ENCODE assay signal across 8 mouse cellular contexts in the genomic region with DNA sequence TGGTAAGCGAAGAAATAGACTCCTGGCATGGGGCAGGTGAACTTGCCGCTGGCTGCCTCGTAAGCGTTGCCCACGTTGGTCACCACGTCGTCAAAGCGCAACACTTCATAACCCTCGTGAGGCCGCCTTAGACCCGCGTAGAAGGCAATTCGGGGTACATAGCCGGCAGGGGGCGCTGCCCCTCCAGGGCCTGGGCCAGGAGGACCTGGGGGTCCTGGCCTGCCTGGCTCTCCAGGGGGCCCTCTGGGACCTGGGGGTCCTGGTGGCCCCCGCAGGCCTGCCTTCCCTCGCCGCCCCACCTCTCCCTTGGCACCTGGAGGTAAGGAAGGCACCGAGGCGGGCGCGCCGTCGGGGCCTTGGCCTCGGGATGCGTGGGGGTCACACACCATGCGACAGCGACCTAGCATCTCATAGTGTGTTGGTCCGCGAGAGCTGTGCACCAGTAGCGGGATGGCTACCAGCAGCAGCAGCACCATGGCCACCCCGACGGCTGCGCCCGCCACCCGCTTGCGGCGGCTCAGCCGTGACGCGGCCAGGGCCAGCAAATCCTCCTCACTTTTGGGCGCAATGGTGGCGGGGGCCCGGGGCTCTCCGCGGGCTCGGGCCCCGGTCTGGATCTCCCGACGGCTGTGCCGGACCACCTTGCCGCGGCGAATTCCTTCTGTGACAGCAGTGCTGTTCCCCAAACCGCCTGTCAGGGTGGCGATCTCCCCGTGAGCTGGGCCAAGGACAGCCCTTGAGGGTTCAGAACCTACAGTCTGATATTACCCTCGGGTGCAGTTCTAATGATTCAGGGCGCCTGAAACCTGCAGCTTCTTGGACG. TPM values are rescaled to one million over a fixed set of nuclear protein-coding genes. Genes with fewer than 3 reads are reported as not detected.
A peak's percentile ranks its signal among the peaks of the same experiment; 100 is the strongest.
DNase-seq lines count a peak whose midpoint lies in the region; ATAC-seq lines count a peak whose summit lies in the region.

Gene C1ql4 (minus strand): TSS at position 565 of the 823 bp plus-strand sequence.

- peaks cover 99% of the 10 kb centered on the region for H3K27me3 ChIP-seq in forebrain, embryonic 12.5 days
- peaks cover 82% of the 10 kb centered on the region for H3K27me3 ChIP-seq in limb, embryonic 11.5 days (ENCODE audit: control insufficient read depth, insufficient read depth, low read length)

- H3K27ac ChIP-seq in forebrain, embryonic 12.5 days = no peak within 1 kb of the TSS
- no peak within 1 kb of the TSS for H3K27ac ChIP-seq in limb, embryonic 11.5 days (replicated peaks; ENCODE audit: low read depth, low read length)

- 8% methylated on average over 60 of the region's 60 CpGs for WGBS in forebrain, embryonic 12.5 days
- 6% methylated on average over 60 of the region's 60 CpGs for WGBS in limb, embryonic 11.5 days

- intact Hi-C loops in left cerebral cortex, postnatal 25 days (cut with DNase I) = no loop called here

- H3K9me3 ChIP-seq in forebrain, embryonic 12.5 days = no peaks in the 10 kb centered on the region
- H3K9me3 ChIP-seq in limb, embryonic 11.5 days (ENCODE audit: control insufficient read depth, low read length) = no peaks in the 10 kb centered on the region

- H3K4me1 ChIP-seq in forebrain, embryonic 12.5 days = peaks cover 50% of the 10 kb centered on the region
- peaks cover 4% of the 10 kb centered on the region; the same call in 1 of the 2 replicates for H3K4me1 ChIP-seq in limb, embryonic 11.5 days (ENCODE audit: control insufficient read depth, insufficient read depth, low read length)

- peak within 1 kb of the TSS; percentile 46 for H3K4me2 ChIP-seq in forebrain, embryonic 12.5 days
- H3K4me2 ChIP-seq in limb, embryonic 11.5 days (ENCODE audit: low read depth, severe bottlenecking) = peak within 1 kb of the TSS; percentile 24

- peak within 1 kb of the TSS; percentile 27 for H3K4me3 ChIP-seq in forebrain, embryonic 12.5 days (replicated peaks)
- peak within 1 kb of the TSS; percentile 5; the same call in 1 of the 2 replicates for H3K4me3 ChIP-seq in limb, embryonic 11.5 days (ENCODE audit: low read depth, low read length)

- DNase-seq in ovary, postnatal 36 days (ENCODE audit: low spot score) = peak; percentile 43
- DNase-seq in ovary, postnatal 10 days (ENCODE audit: low spot score) = no peak
- DNase-seq in limb, embryonic 11.5 days (ENCODE audit: low spot score) = peak; percentile 60
- peak; percentile 61 for DNase-seq in neural tube, embryonic 10.5 days (ENCODE audit: extremely low spot score, low spot score)
- DNase-seq in left cerebral cortex, postnatal 25 days (ENCODE audit: low spot score in 2 of 2) = no peak
- no peak for DNase-seq in ovary, adult 18-20 months (ENCODE audit: low spot score)
- no peak for DNase-seq in frontal cortex, postnatal 14 days (ENCODE audit: low spot score in 2 of 2)

- ATAC-seq in forebrain, embryonic 12.5 days (ENCODE audit: low FRiP score) = no peak
- ATAC-seq in limb, embryonic 11.5 days (ENCODE audit: insufficient number of reproducible peaks, low FRiP score, low TSS enrichment, low read depth) = 0 out of 2 replicates have a peak, but pooled peaks have one; percentile 5

- peak within 1 kb of the TSS; percentile 40 for H3K9ac ChIP-seq in forebrain, embryonic 12.5 days
- H3K9ac ChIP-seq in limb, embryonic 11.5 days (ENCODE audit: low read length) = no peak within 1 kb of the TSS

- peaks cover 9% of the 10 kb centered on the region for H3K36me3 ChIP-seq in forebrain, embryonic 12.5 days (replicated peaks)
- peaks cover 3% of the 10 kb centered on the region; the same call in 1 of the 2 replicates for H3K36me3 ChIP-seq in limb, embryonic 11.5 days (ENCODE audit: control insufficient read depth, insufficient read depth, low read length)

RNA-seq across cellular contexts. Expression of gene C1ql4, which starts in this region (rescaled TPM):
- 0.44 and 1.3 TPM in 2 replicates for polyA plus RNA-seq in forebrain, embryonic 12.5 days (2016; fragmentation: Nextera tagmentation; extraction: Ambion mirVana)
- not detected in 2 replicates for polyA plus RNA-seq in limb, embryonic 11.5 days (2014; fragmentation: Nextera tagmentation; extraction: Ambion mirVana)
- total RNA-seq in left cerebral cortex, postnatal 25 days (2021) = not detected

Comparison
In these comparisons a context has a peak if more than half of its experiments do, and no peak if none do; other contexts are left out.
1. DNase-seq: peak in ovary, postnatal 36 days (single experiment) and neural tube, embryonic 10.5 days (single experiment); none in ovary, postnatal 10 days (single experiment), left cerebral cortex, postnatal 25 days (0 of 2), ovary, adult 18-20 months (single experiment) and frontal cortex, postnatal 14 days (0 of 2).
2. Peak in DNase-seq, ATAC-seq, H3K4me3 ChIP-seq and H3K4me2 ChIP-seq in limb, embryonic 11.5 days; RNA of the gene not detected or under 1 TPM.